Mouse (Mus musculus) heart, embryonic 12.5 days (tissue): ENCODE measurements around the gene Twnk. TPM values are rescaled to one million over a fixed set of nuclear protein-coding genes. Genes with fewer than 3 reads are reported as not detected.

Experiments used
- ATAC-seq: fragments of 200-750 bp; cut with Nextera tagmentation; 2 replicates; pipeline ENCODE4 v1.8.0; 2017; ENCODE audit warnings: moderate TSS enrichment, moderate library complexity; ENCODE audit not compliant: insufficient number of reproducible peaks, low FRiP score
- H3K27ac ChIP-seq: fragments of 300-500 bp; sonication (generic); 2 replicates; pipeline ENCODE4 v1.5.1; 2016; ENCODE audit warnings: mild to moderate bottlenecking, moderate library complexity; ENCODE audit not compliant: poor library complexity, severe bottlenecking
- H3K27me3 ChIP-seq: fragments of 300-500 bp; sonication (generic); replicated peaks from 2 replicates; pipeline ENCODE4 v1.6.1; 2016; ENCODE audit warnings: mild to moderate bottlenecking, moderate library complexity
- H3K36me3 ChIP-seq: fragments of 300-500 bp; sonication (generic); 2 replicates; pipeline ENCODE4 v1.6.1; 2016; ENCODE audit warnings: mild to moderate bottlenecking, moderate library complexity
- H3K4me1 ChIP-seq: fragments of 300-500 bp; sonication (generic); replicated peaks from 2 replicates; pipeline ENCODE4 v1.6.1; 2016; ENCODE audit warnings: mild to moderate bottlenecking
- H3K4me2 ChIP-seq: fragments of 300-500 bp; sonication (generic); 2 replicates; pipeline ENCODE4 v1.6.1; 2016; ENCODE audit warnings: mild to moderate bottlenecking, moderate library complexity
- H3K4me3 ChIP-seq: fragments of 300-500 bp; sonication (generic); 2 replicates; pipeline ENCODE4 v1.5.1; 2016; ENCODE audit warnings: mild to moderate bottlenecking
- H3K9ac ChIP-seq: fragments of 300-500 bp; sonication (generic); 2 replicates; pipeline ENCODE4 v1.6.1; 2016; ENCODE audit warnings: mild to moderate bottlenecking, moderate library complexity
- H3K9me3 ChIP-seq: fragments of 300-500 bp; sonication (generic); replicated peaks from 2 replicates; pipeline ENCODE4 v1.6.1; 2016; ENCODE audit warnings: mild to moderate bottlenecking, moderate library complexity
- WGBS: fragments of 180-500 bp; shearing (Covaris S2); methylation state at CpG from one replicate; pipeline ENCODE4 v1.1.7; 2016; 5-methylcytosine and 5-hydroxymethylcytosine counted together
- polyA plus RNA-seq: library from polyadenylated mRNA; unstranded; fragments of >200 nt; fragmentation: Nextera tagmentation; extraction: Ambion mirVana; gene quantifications from 2 replicates; pipeline ENCODE4 v1.2.1, GENCODE M21; 2016

Twnk gene
- polyA plus RNA-seq, 1 experiment from 2014 or later = 19.5 TPM

DNA sequence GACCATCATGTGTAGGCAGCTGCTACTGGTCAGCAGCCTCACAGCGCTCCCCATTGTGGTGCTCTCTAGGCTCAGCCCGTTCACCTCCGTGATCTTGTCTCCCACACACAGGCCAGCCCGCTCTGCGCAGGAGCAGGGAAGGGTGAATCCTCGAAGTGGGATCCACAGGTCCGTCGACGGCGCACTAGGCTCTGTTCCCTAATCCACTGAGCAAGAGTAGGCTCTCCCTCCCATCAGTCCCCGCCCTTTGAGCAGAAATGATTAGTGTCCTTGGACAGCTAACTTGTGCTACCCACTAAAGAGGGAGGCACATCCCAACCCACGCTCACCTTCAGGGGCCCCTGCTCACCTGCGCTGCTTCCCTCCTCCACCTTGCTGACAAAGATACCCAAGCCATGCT lies 34.8 kb downstream of the Twnk start:
- Histone ChIP-seq H3K9me3 (no peaks in the 10 kb centered on the region), H3K36me3 (no peaks in the 10 kb centered on the region), H3K9ac (no peak overlapping the region), H3K4me3 (no peak overlapping the region), H3K4me2 (no peak overlapping the region), H3K27me3 (peaks cover 95% of the 10 kb centered on the region), H3K4me1 (no peaks in the 10 kb centered on the region), H3K27ac (no peak overlapping the region)
- WGBS = 40% methylated on average over 13 of the region's 13 CpGs
- no peak for ATAC-seq

DNA sequence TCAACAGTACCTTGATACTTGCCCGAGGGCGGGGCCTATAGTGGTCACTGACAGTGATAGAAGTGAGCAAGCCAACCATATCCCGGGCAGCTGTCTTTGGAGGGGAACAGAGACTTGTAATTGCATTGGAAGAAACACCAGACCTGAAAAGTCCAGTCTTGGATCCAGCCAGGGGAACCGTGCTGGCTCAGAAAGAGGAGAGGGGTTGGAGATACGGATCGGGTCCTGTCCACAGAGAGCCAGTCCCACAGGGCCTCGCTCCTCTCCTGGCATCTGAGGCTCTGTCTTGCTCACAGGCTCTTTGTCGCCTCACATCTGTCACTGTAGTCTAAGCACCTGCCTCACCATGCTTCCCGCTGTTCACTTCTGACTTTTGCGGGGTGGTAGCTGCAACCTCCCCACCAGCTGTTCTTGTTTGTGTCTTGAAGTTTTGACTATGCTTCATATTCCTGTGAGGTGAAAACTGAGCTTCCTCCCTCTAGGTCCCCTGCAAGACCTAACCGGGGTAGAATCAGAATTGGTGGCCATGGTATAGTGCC lies 39.0 kb downstream of the Twnk start:
- no peak for ATAC-seq
- H3K27me3 ChIP-seq = peaks cover 69% of the 10 kb centered on the region
- no peak overlapping the region for H3K4me2 ChIP-seq
- 0 out of 2 replicates have a peak, but pooled peaks cover under 1% of the 10 kb centered on the region for H3K36me3 ChIP-seq
- peaks cover 27% of the 10 kb centered on the region for H3K4me1 ChIP-seq
- no peak overlapping the region for H3K4me3 ChIP-seq
- WGBS = 53% methylated on average over 11 of the region's 11 CpGs
- no peak overlapping the region for H3K27ac ChIP-seq
- no peaks in the 10 kb centered on the region for H3K9me3 ChIP-seq
- H3K9ac ChIP-seq = no peak overlapping the region

DNA sequence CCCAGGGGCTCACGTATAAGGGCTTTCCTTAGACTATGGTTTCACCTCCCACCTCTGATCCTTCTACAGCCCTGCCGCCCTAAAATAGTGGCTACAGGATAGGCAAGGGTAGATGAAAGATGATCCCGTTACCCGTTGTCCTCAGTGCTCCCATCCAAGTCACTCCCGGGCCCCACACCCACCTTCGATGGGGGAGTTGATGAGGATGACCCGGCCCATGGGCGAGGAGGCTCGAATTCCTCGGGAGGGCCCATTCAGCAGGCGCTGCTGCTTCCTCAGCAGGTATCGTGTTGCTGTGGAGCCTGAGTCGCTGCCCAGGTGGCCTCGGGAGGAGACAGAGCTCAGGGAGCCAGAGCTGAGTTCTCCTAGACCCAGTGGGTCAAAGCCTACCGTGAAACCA lies 39.8 kb downstream of the Twnk start:
- Histone ChIP-seq H3K27me3 (peaks cover 61% of the 10 kb centered on the region), H3K36me3 (peaks cover 6% of the 10 kb centered on the region; the same call in 1 of the 2 replicates), H3K4me3 (no peak overlapping the region), H3K9me3 (no peaks in the 10 kb centered on the region), H3K9ac (no peak overlapping the region), H3K4me1 (peaks cover 28% of the 10 kb centered on the region), H3K4me2 (no peak overlapping the region), H3K27ac (no peak overlapping the region)
- no peak for ATAC-seq
- WGBS = 35% methylated on average over 15 of the region's 15 CpGs

DNA sequence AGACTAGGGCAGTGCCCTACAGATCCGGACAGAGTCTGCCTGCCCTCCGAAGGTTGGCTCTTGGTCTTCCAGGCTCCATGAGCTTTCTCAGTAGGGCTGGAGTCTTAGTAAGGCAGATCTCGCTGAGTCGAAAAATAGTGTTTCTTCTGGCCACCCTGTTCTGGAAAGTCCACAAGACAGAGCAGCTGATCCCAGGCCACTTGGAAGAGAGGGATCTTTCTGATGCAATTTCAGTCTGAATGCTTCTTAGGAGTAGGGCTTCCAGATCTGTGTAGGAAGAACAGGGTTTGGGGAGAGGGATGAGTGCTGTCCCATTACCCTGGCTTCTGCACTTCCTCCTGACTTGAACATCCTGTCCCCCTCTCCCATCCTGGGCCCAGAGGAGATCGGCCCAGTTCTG lies 40.2 kb downstream of the Twnk start, which contains the start of gene Pdzd7:
Gene Pdzd7, minus strand, starts transcription at position 67 of the 400 bp plus-strand sequence.
- 72% methylated on average over 5 of the region's 5 CpGs for WGBS
- Histone ChIP-seq H3K4me3 (peak within 1 kb of the TSS; percentile 63), H3K27me3 (peaks cover 57% of the 10 kb centered on the region), H3K36me3 (peaks cover 10% of the 10 kb centered on the region), H3K27ac (no peak within 1 kb of the TSS), H3K4me2 (peak within 1 kb of the TSS; percentile 83), H3K9ac (peak within 1 kb of the TSS; percentile 79; the same call in 1 of the 2 replicates), H3K9me3 (no peaks in the 10 kb centered on the region), H3K4me1 (peaks cover 28% of the 10 kb centered on the region)
- ATAC-seq = no peak

DNA sequence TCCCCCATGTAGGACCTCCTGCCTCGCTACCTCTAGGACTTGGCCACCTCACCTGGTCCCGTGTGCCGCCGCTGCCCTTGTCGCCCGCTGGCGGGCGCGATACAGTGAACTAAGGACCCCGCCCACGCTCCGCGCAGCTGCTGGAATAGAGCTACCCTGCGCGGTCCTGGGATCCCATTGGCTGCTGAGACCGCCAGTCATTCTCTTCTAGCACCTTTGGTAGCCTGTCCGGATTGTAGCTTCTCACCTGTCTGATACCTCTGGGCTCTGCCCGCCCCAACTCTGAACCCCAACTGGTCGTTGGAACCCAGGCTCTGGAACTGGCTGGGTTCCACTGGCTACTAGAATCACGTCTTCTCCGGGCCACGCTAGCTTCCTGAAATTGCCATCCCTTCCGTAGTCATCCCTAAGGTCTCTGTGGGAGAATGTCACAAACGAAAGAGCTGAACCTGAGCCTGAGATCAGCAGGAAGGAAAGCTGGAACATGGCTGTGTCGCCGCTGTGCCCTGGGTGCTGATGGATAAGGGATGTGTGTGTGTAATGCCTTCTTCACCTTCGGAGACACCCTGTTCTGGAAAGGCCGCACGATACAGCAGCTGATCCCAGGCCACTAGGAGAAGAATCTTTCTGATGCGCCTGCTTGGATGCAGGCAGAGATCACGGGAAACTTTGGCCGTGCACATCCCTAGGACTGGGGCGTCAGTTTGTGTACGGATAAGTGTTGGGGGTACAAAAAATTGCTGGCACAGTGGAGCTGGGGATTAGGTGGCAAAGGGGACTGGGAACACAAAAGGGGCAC lies 41.3 kb downstream of the Twnk start:
- Histone ChIP-seq H3K4me3 (peak overlapping the region; percentile 63), H3K36me3 (peaks cover 20% of the 10 kb centered on the region), H3K27ac (0 out of 2 replicates have a peak overlapping the region, but pooled peaks have one; percentile 93), H3K9me3 (no peaks in the 10 kb centered on the region), H3K4me1 (peaks cover 28% of the 10 kb centered on the region), H3K9ac (peak overlapping the region; percentile 79), H3K27me3 (peaks cover 47% of the 10 kb centered on the region), H3K4me2 (peak overlapping the region; percentile 83)
- peak; percentile 67 for ATAC-seq
- WGBS = 2% methylated on average over 34 of the region's 34 CpGs

DNA sequence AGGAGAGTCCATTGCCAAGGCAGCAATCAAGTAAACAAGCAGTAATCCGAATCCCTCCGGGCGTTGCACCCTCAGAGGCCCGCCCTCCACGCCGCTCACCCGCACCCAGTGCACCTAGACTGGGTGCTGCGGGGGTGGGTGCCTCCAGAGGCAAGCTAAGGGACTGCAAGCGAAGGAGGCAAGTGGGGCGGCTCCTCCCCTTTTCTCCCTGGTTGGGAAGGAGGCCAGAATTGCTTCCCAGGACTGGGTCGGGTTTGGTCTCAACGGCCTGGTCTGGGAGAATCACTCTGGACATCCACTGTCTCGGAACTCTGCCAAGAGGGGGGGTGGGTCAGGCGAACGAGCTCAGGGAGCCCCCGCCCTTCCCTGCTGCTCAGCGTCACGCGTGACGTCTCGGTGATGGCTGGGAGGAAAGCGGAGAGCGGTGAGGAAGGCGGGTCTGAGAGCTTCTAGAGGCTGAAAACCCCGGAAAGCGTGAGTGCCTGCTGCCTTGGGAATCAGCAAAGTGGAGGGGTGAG lies 42.0 kb downstream of the Twnk start, which contains the start of gene Sfxn3:
Gene Sfxn3, plus strand, starts transcription at position 87 of the 518 bp plus-strand sequence.
- peak; percentile 89 for ATAC-seq
- H3K9ac ChIP-seq = peak within 1 kb of the TSS; percentile 79
- WGBS = under 1% methylated on average over 26 of the region's 26 CpGs

DNA sequence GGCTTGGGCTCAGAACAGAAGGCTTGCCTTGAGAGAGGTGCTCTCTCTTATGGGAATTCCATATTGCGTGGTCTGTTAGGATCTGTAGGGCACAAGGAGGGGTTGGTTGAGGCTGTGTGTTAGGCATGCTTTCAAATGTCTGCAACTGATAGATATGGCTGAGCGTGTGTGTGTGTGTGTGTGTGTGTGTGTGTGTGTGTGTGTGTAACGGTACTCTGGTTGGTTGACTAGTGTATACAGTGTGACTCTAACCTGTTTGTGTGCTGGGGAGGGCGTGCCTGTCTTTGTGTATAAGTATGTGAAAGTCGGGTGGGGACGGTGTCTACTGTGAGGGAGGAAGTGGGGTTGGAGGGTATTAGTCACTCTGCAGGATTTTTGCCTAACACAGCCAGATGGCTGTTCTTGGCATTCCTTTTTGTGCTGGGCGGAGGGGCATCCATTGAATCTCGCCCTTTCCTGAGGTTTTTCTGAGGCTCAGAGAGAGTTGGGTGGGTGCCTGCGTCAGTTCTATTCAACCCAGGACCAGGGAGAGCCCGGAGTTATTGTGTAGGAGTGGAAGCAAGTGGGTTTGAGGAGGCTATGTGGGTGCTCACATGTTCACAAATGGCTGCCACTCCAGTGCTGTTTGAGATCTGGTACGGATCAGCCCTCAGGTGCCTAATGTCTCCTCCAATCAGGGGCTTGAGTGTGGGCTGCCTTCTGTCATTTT lies 42.6 kb downstream of the Twnk start:
- Histone ChIP-seq H3K27ac (peak overlapping the region; percentile 93), H3K36me3 (peaks cover 34% of the 10 kb centered on the region), H3K4me1 (peaks cover 28% of the 10 kb centered on the region), H3K9me3 (no peaks in the 10 kb centered on the region), H3K4me3 (peak overlapping the region; percentile 63), H3K27me3 (peaks cover 34% of the 10 kb centered on the region), H3K9ac (peak overlapping the region; percentile 79), H3K4me2 (peak overlapping the region; percentile 83)
- WGBS = 28% methylated on average over 11 of the region's 11 CpGs
- ATAC-seq = peak; percentile 76

More for the DNA sequence above, 42.0 kb downstream of the Twnk start, which contains the start of gene Sfxn3:
- Histone ChIP-seq H3K27ac (peak within 1 kb of the TSS; percentile 93), H3K36me3 (peaks cover 28% of the 10 kb centered on the region), H3K4me2 (peak within 1 kb of the TSS; percentile 83), H3K9me3 (no peaks in the 10 kb centered on the region), H3K4me1 (peaks cover 28% of the 10 kb centered on the region), H3K27me3 (peaks cover 39% of the 10 kb centered on the region), H3K4me3 (peak within 1 kb of the TSS; percentile 63)

DNA sequence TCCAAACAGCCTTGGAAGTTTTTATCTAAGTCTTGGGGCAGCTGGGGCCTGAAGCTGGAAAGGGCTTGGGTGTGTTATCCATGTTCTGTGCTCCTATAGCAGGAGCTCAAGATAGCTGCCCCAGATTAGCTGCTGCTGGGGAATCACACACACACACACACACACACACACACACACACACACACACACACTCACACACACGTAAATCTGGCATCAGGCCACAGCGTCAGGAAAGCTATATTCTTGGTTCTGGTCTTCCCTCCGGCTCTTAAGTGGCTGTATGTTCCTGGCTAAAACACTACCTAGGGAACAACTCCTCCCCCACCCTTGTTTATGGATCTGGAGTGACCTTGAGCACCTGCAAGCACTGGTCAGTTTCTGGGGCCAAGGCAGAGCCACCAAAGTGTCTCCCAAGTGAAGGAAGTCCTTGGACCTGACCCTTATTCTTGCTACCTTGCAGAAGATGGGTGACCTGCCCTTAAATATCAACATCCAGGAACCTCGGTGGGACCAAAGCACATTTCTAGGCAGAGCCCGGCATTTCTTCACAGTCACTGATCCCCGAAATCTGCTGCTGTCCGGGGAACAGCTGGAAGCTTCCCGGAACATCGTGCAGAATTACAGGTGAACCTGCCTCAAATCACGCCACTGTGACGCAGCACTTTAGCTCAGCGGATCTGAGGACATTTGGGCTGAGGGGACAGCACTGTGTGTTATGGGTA lies 43.3 kb downstream of the Twnk start:
- peaks cover 28% of the 10 kb centered on the region for H3K4me1 ChIP-seq
- peaks cover 41% of the 10 kb centered on the region for H3K36me3 ChIP-seq
- peak overlapping the region; percentile 83 for H3K4me2 ChIP-seq
- peaks cover 27% of the 10 kb centered on the region for H3K27me3 ChIP-seq
- peak overlapping the region; percentile 63 for H3K4me3 ChIP-seq
- peak overlapping the region; percentile 93 for H3K27ac ChIP-seq
- 73% methylated on average over 12 of the region's 12 CpGs for WGBS
- H3K9ac ChIP-seq = peak overlapping the region; percentile 79
- no peak for ATAC-seq
- H3K9me3 ChIP-seq = no peaks in the 10 kb centered on the region

DNA sequence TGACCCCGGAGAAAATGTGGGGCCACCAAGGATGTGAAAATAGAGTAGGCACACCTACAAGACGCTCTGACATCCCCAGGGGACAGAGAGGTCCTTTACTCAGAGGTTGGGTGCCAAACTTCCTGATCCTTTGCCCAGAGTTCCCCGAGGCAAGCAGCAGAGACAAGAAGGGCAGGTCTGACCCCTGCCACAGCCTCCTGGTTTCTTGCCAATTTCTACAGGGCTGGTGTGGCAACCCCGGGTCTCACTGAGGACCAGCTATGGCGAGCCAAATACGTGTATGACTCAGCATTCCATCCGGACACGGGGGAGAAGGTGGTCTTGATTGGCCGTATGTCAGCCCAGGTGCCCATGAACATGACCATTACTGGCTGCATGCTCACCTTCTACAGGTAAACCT lies 44.1 kb downstream of the Twnk start:
- Histone ChIP-seq H3K27ac (no peak overlapping the region), H3K9ac (no peak overlapping the region), H3K9me3 (no peaks in the 10 kb centered on the region), H3K4me1 (peaks cover 28% of the 10 kb centered on the region), H3K27me3 (peaks cover 21% of the 10 kb centered on the region), H3K36me3 (peaks cover 45% of the 10 kb centered on the region), H3K4me2 (no peak overlapping the region), H3K4me3 (no peak overlapping the region)
- WGBS = 77% methylated on average over 9 of the region's 9 CpGs
- ATAC-seq = no peak

DNA sequence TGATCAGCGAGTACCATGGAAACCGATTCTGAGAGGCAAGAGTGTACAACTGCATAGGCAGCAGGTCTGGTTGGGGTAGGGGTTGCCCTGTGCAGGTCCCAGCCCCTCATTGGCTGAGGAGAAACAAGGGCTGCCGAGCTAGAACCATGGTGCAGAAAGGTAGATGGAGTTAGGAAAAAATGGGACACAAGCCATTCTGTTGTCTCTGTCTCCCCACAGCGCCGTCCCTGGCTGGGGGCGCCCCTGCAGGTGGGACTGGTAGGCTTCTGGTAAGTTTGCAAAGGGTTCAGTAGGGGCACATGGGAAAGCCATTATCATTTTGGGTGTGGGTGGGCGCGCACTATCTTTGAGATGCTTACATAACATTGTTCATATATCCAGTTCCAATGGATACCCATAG lies 48.0 kb downstream of the Twnk start:
- peaks cover 27% of the 10 kb centered on the region for H3K4me1 ChIP-seq
- no peak overlapping the region for H3K4me2 ChIP-seq
- H3K9me3 ChIP-seq = no peaks in the 10 kb centered on the region
- no peak overlapping the region for H3K27ac ChIP-seq
- H3K27me3 ChIP-seq = no peaks in the 10 kb centered on the region
- peaks cover 54% of the 10 kb centered on the region for H3K36me3 ChIP-seq
- no peak overlapping the region for H3K4me3 ChIP-seq
- WGBS = 84% methylated on average over 8 of the region's 8 CpGs
- no peak for ATAC-seq
- no peak overlapping the region for H3K9ac ChIP-seq
